9 mouse cellular contexts compared by ENCODE assay signal in genomic region chr7:101482499-101483081, GRCm38 (mm10).
A peak's percentile ranks its signal among the peaks of the same experiment; 100 is the strongest.
DNase-seq lines count a peak whose midpoint lies in the region; ATAC-seq lines count a peak whose summit lies in the region.
"Had no signal": no experiment of that assay in that cellular context is flagged by ENCODE, and none has a peak within 500 bp of the region (broad histone marks: within the 10 kb centered on the region; RNA-seq: fewer than 3 reads in every experiment).

No protein-coding gene starts in this region.

- H3K27ac ChIP-seq in kidney, embryonic 14.5 days (ENCODE audit: low read depth, low read length), result peak overlapping the region; percentile 37; the same call in 1 of the 2 replicates

- no peak overlapping the region for H3K4me3 ChIP-seq in kidney, embryonic 14.5 days (ENCODE audit: low read length)

- no peaks in the 10 kb centered on the region for H3K36me3 ChIP-seq in kidney, embryonic 14.5 days (ENCODE audit: control insufficient read depth, insufficient read depth, low read length)

- no peaks in the 10 kb centered on the region for H3K9me3 ChIP-seq in kidney, embryonic 14.5 days (ENCODE audit: control insufficient read depth, low read length)

- H3K27me3 ChIP-seq in kidney, embryonic 14.5 days (ENCODE audit: control insufficient read depth, insufficient read depth, low read length), result no peaks in the 10 kb centered on the region

- DNase-seq in kidney, adult 9 months, result no peak
- DNase-seq in right cerebral cortex, postnatal 25 days, result peak; percentile 75
- DNase-seq in right cerebral cortex, postnatal 4 days, result no peak
- peak; percentile 52 for DNase-seq in induced T-regulatory cell, adult 2 months (ENCODE audit: low read depth)
- peak; percentile 64 for DNase-seq in thymus, postnatal 14 days
- DNase-seq in ovary, adult 18-20 months (ENCODE audit: low spot score), result no peak
- DNase-seq in adrenal gland, adult 2 months, result no peak
- DNase-seq: lung, postnatal 36 days had no signal

- H3K9ac ChIP-seq in kidney, embryonic 14.5 days (ENCODE audit: low read depth, low read length), result no peak overlapping the region

- peak; percentile 66 for ATAC-seq in kidney, embryonic 14.5 days (ENCODE audit: low FRiP score, low TSS enrichment)

- 39% methylated on average over 9 of the region's 9 CpGs for WGBS in kidney, embryonic 14.5 days

- H3K4me2 ChIP-seq in kidney, embryonic 14.5 days (replicated peaks; ENCODE audit: low read depth, low read length), result no peak overlapping the region

- H3K4me1 ChIP-seq in kidney, embryonic 14.5 days (ENCODE audit: control insufficient read depth, insufficient read depth, low read length), result peaks cover 22% of the 10 kb centered on the region

Comparison
In these comparisons a context has a peak if more than half of its experiments do, and no peak if none do; other contexts are left out.
1. DNase-seq: peak in right cerebral cortex, postnatal 25 days (single experiment), induced T-regulatory cell, adult 2 months (single experiment) and thymus, postnatal 14 days (single experiment); none in kidney, adult 9 months (single experiment), right cerebral cortex, postnatal 4 days (single experiment), ovary, adult 18-20 months (single experiment) and adrenal gland, adult 2 months (single experiment).